Mouse (Mus musculus) gastrocnemius, postnatal 14 days (tissue): ENCODE results near the gene Commd9. TPM values are rescaled to one million over a fixed set of nuclear protein-coding genes. Genes with fewer than 3 reads are reported as not detected.

Experiments
- DNase-seq: peaks from one replicate; pipeline ENCODE4 v3.0.0; 2021; ENCODE audit warnings: mixed read lengths
- intact Hi-C: fragments of 180-260 bp; cut with DNase I; formaldehyde crosslinking; loops from one replicate; pipeline ENCODE4 v1.15.1; 2025; ENCODE audit warnings: low total_unique reads
- long read RNA-seq, 2 experiments: library from polyadenylated mRNA; stranded (forward); transcript quantifications; one replicate each; pipeline ENCODE4 v2.0.0; 2021
- total RNA-seq, 2 experiments: library from RNA; stranded (reverse); gene quantifications; 2 replicates each; pipeline ENCODE4 v1.2.3; 2021

Gene Commd9
- 10 to 100 TPM; 28.6 to 29.4 TPM for total RNA-seq
- long read RNA-seq, experiment 1, transcript Commd9-201 (6 exons, 1,191 nt), result major isoform, 36 of 39 reads
- long read RNA-seq, experiment 1, partial matches to known transcripts, result 1 of 39 reads
- long read RNA-seq, experiment 1, other reads (novel, unspliced or antisense), result 2 of 39 reads
- long read RNA-seq, experiment 2, transcript Commd9-201 (6 exons, 1,191 nt), result major isoform, 48 of 52 reads
- long read RNA-seq, experiment 2, partial matches to known transcripts, result 3 of 52 reads
- long read RNA-seq, experiment 2, other reads (novel, unspliced or antisense), result 1 of 52 reads

DNA sequence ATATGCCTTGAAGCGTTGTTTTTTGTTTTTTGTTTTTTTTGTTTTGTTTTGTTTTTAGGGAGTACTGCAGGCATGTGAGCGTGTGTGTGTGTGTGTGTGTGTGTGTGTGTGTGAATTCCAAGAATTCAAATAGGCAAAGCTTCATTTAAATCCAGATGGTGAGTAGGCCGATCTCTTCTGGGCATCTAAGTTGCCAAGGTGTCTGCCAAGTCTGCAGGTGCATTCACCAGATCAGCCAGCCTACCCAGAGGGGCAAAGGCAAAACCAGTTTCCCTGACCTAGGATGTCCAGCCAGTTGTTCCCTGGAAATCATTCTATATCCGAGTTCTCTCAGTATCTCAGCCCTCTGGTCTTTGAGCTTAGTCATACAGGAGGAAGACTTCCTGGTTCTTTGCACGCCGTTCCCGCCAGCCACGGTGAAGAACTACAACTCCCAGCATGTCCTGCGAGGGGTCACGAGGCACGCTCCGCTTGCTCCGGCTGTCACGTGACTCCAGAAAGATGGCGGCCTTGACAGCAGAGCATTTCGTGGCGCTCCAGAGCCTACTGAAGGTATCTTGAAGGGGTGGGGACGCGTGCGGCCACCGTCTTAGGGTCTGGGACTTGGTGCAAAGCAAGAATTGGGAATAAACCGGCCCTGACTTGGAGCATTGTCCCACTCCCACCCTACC is at the start of gene Commd9:
Commd9 (plus strand) TSS at position 480 of the 671 bp plus-strand sequence.
- intact Hi-C loops, result no loop called here

DNA sequence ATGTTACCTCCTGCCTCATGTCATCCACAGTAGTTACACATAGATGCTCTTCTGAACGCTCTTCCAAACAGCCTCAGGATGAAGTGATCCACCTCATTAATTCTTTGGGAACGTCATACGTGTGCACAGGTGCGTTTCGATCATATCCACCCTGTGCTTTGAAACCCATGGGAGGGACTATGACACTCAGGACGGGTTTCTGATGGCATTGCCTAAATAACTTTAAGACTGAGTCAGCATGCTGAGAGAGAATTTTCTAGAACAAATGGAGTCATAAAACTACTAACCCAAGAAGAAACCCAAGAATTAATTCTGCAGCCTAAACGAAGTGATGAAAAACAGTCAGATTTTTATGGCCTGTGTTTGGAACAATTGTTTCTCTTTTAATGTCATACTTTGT is 43.3 kb upstream of the Commd9 start:
- intact Hi-C loops, result no loop called here
- DNase-seq, result no peak

More for the DNA sequence above, at the start of gene Commd9:
- DNase-seq, result peak; percentile 93

DNA sequence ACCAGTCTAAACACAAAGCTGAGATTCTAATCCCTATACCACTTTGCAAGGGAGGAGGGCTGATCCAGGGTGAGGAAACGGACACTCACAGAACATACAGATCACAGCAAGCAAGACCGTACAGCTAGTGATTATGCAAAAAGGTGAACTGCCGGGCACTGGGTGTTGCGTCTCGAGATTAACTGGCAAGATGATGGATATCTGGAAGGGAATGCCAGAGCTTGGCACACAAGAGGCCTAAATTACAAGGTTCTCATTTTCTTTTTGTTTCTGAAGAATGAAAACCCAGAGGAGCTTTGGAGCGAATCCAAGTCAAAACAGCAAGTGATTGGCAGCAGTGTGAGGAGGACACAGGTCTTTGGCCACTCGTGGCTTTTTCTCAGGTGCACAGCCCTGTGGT is 31.3 kb upstream of the Commd9 start:
- no peak for DNase-seq
- intact Hi-C loops, result no loop called here

DNA sequence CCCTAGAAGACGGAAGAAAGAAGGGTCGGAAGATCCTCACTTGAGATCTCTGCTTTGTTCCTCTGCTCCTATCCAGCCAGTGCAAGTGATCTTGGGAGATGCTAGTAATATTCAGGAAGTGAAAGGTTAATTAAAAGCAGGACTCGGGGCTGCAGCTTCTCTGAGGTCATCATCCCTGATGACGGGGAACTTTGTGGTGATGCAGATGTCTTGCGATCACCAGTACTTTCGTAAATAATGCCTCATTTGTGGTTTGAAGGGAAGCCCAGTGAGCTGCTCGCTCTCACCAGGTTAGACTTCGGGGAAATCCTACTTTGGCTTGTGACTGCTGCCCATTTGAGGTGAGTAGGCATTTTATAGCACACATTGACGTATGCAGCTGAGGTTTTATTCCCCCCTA is 29.9 kb upstream of the Commd9 start:
- no peak for DNase-seq
- intact Hi-C loops, result no loop called here

DNA sequence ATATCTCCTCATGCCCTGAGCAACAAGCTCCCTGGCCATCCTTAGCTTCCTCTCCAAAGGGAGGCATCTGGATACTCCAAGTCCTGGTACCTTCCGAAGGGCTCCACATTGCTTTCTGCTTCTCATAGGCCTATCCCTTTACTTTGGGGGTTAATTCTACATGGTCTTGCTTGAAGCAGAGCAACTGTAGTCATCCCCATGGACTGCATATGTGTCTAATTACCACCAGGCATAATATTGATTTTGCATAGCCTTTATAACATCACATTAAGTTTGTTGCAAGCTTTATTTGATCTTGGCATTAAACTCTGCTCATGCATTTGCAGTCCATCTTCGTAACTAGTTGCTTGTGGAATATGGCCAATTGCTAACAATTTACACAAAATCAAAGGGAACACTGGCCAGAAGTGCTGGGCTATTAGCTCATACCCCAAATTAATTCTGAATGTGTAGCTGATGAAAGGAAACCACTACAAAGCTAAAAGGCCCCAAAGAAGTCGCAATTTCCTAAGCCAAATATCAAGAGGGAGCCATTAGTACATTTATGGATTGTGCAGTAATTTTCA is 25.0 kb upstream of the Commd9 start:
- intact Hi-C loops, result no loop called here
- DNase-seq, result no peak

DNA sequence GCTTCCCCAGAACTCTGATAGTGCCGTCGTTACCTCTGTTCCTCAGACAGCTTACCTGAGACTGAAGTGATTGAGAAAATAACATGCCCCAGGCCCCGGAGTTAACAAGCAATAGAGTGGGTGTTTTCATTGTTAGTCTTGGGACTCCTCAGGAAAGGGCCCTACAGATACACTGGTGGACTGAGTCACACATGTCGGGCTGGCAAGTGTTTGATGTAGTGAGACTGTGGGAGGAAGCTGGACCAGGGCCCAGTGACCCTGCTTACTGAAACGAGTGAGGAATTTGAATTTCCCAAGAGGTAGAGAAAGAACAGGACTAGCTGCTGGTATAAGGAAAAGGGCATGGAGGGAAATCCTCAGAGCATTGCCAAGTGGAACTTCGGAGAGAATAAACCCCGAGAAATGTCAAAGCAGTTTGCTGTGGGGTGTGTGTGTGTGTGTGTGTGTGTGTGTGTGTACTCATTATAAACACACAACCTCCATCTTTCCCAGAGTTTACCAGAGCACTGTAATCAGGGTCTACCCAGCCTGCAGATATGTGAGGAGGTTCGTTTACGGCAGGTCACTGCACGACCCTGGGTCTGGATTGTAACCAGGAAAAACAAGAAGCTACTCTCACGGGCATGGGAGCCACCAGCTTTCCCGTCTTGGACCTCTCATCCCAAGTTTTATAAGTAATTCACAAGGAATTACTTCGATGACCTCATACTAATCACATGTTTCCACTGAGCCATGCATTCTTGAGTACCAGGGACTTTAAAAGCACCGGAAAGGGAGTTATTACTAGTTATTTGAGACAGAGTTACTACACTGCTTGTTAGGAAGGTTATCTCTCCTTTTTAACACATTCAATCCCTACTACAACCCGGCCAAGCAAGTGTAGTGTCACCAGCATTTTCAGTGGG is 23.6 kb upstream of the Commd9 start:
- intact Hi-C loops, result no loop called here
- DNase-seq, result peak; percentile 22

DNA sequence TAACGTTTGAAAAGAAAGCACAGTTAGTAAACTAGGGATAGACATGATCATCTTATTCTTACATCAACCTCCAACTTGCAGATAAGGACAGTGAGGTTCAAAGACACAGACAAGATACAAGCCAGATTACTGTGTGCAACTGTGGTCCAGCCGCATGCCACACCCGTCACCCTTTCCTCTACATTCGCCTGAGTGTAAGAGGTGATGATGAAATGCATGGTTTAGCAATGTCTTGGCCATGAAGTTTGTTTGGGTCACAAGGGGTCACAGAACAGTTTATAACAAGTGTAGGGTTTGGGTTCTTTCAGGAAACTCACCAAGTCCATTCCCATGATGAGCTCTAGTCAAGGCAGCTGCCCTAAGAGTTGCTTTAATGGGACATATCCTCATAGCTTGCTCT is 17.4 kb upstream of the Commd9 start:
- intact Hi-C loops, result no loop called here
- DNase-seq, result no peak

DNA sequence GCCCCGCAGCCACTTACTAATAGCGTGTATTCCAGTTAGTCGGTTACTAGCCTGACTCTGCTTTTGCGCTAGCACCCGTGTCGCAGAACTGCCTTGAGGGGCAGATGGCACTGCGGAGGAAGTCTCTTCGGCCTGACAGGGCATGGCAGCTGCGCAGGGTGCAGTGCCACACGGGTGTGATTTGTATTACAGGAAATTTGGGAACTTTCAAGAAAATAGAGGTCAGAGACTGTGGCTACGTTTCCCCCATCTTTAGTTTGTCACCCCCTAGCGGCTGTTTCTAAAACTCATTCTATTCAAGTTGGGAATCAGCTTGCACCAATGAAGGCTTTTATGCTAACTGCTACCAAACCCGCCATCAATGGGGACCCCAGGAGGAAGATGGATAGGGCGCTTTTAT is 14.9 kb upstream of the Commd9 start:
- no peak for DNase-seq
- intact Hi-C loops, result loop anchor here (5.0 kb wide), 2 partner anchors 154 to 174 kb away; no protein-coding TSS in a partner anchor

DNA sequence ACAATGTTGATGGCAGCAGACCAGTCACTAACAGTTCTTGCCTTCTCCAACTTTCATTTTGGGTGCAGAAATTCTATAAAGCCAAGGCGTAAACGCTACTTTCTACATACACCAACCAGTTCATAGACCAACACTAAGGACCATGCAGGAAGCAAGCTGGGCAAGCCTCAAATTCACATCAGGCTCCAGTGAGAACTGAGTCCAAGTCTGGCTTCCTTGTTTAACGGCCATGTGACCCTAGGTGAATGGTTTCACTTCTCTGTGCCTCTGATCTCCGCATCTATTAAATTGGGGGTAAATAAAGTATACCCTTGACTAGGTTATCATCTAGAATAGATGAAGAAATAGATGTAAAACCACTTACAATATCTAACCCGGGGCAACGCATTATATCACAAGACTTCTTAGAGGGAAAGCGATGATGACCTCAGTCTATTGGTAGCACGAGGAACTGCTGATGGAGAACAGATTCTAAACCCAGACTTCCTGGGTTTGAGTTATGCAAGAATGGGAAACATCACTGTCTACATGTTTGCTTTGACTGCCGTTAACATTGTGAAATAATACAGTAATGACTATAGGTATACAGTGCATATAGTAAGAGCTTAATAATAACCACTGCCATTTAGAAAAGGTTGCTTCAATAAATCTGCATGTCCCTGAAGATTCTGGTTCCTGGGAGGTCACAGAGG is 4.4 kb upstream of the Commd9 start:
- intact Hi-C loops, result no loop called here
- no peak for DNase-seq

DNA sequence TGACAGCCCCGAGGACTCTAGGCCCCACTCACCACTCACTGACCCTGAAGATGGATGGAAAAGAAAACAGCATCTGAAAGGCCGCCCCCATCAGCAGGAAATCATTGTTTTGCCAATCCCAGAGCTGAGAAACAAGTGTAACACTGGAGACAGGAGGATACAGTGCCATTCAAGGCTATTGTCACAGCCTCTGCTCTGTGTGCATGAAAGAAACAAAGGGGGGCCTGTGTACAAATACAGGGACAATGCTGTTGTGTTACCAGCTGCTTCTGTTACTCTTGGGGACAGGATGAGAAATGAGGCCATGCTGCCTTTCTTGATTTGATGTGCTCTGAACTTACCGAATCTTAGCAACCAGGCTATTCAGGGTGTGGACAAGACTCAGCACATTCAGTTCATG is 3.0 kb upstream of the Commd9 start, which contains the start of gene Prr5l:
Prr5l (minus strand) TSS at position 30 of the 400 bp plus-strand sequence.
- intact Hi-C loops, result no loop called here
- no peak for DNase-seq

DNA sequence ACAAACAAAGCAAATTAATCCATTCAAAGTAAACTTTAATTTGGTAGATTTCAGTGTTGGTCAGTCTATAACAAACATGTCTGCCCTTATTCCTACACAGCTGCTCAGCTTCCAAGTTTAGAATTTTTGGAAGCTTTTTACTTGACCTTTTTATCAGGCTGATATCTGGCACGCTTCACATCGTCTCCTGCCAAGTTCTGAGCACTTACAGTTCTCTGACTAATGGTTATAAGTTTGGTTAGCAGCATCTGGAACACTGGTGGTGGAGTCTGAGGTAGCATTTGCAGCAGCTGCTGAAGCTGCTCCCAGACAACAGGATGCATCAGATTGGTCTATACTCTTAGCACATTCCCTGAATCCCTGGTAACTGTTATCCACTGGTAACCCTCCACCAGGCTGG is 1.8 kb upstream of the Commd9 start:
- intact Hi-C loops, result no loop called here
- DNase-seq, result peak; percentile 21

DNA sequence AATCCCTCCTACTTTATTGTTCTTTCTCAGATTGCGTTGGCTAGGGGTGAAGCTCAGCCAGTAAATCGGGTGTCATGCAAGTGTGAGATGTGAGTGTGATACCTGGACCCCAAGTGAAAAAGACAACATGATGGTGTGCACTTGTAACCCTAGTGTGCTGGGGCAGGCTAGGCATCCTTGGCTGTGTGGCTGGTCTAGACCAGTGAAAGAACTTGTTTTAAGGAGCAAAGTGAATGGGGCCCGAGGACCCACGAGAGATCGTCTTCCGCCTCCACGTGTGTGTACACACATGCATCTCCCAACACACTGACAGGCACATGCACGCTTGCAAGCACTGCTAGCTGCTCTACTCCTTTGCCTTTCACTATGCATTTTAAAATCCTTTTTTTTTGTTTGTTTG is 2.8 kb downstream of the Commd9 start:
- intact Hi-C loops, result no loop called here
- no peak for DNase-seq

DNA sequence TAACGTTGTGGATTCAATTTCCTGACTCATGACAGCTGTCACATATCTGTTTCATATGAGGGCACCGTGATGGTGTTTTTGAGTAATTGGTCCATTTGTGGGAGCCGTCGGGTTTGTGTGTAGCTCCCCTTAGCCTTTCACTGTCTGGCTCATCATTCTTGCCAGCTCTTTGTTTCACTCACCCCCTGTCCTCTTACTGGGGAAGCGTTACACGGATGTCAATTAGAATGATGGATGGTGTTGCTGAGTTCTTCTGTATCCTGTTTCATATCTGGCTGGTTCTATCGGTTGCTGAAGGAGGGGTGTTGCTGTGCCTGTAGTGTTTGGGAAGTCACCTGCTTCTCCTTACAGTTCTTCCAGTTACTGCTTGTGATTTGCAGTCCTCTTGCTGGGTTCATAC is 5.1 kb downstream of the Commd9 start:
- intact Hi-C loops, result no loop called here
- DNase-seq, result no peak

DNA sequence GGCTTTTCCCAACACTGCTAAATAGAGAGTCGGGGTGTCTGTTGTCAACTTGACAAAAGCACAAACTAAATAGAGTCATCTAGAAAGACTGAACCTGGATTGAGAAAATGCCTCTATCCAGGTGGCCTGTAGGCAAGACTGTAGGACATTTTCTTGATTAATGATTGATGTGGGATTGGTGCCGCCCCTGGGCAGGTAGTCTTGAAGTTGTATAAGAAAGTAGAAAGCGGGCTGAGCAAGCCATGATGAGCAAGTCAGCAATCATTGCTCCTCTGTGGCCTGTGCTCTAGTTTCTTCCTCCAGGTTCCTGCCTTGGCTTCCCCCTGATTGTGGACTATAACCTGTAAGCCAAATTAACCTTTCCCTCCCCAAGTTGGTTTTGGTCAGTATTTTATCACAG is 8.1 kb downstream of the Commd9 start:
- DNase-seq, result no peak
- intact Hi-C loops, result no loop called here

DNA sequence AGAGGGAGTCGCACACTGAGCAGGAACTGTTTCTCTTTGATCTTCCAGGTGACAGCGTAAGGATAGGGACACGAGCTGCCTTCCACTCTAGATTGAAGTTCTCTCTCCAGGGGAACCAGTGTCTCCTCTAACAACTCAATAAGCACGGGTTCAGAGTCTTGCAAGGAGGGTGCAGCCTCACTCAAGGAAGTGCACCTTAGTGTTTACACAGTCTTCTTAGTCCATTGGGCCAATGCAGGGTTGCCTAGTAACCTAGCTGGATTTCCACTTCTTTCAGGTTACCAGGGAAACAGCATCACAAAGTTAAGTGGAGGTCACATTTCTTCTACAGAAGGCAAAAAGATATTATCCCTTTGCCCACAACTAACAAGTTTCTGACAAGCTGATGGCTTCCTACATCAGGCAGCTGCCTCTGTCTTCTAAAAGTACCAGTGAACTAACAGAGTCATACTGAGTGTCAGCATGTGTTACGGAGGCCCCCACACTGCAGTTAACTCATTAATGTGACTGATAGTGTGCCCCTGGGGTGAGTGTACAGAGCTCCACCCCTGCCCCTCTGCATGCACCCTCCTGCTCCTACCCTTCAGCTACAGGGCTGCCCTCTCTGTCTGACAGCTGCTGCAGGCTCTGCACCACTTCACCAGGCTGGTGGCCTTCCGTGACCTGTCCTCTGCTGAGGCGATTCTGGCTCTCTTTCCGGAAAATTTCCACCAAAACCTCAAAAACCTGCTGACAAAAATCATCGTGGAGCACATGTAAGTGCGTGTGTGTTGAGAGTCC is 10.6 kb downstream of the Commd9 start:
- DNase-seq, result no peak
- intact Hi-C loops, result no loop called here

DNA sequence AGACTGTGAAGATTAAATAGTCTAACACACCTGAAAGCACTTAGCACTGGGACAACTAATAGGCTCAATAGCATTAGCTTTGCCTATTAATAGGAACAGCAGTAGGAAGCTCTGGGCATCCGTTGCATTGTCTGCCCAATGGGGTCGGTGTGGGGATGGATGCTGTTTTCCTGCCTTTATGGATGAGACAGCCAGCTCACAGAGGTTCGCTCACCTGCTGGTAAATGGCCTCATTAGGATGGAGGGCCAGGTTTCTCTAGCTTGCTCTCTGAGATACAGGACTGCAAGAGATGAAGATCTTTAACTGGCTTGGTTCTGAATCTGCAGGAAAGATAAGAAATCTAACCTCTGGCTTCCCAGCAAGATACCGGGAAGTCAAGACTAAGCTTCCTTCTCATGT is 16.1 kb downstream of the Commd9 start:
- intact Hi-C loops, result loop anchor here (10.0 kb wide), 1 partner anchor 193 kb away; no protein-coding TSS in a partner anchor

DNA sequence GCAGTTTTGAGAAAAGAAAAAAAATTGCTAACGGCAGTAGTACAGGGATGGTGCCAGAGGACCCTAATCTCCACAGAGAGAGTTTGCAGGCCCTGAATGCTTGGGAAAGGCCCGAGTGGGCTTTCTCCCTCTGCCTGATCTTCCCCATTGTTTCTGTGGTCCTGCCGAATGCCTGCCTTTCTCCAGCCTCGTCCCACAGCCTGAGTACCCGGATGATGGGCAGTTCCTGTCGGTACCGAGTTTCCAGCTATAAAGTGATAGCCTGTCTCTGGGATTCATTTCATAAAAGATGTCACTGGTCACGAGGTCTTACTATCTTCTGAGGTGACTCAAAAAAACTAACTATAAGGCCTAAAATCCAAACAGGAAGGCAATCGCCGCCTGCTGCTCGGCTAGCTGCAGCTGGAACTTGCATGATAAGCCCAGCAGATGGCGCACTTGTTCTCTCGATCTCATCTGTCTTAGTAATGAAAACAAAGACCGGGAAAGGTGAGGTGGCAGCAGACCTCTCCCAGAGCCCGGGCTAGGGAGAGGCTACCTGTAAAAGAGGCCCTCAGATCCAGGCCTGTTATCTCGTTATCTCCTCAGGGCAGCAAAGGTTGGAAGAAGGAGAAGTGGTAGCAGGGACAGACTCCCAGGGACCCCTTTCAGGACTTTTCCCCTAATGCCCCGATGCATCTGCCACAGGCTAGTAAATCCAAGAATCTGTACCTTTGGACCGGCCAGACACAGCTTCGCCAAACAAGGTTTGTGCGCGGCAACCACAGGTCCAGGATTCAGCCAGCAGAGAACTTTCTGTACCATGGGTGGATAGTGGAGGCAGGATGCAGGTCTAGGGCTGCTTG is 19.7 kb downstream of the Commd9 start:
- intact Hi-C loops, result loop anchor here (5.0 to 10.0 kb wide), 3 partner anchors 122 to 547 kb away; partner anchors contain the start of gene Fjx1
- peak; percentile 71 for DNase-seq

More for the DNA sequence above, 16.1 kb downstream of the Commd9 start:
- no peak for DNase-seq

DNA sequence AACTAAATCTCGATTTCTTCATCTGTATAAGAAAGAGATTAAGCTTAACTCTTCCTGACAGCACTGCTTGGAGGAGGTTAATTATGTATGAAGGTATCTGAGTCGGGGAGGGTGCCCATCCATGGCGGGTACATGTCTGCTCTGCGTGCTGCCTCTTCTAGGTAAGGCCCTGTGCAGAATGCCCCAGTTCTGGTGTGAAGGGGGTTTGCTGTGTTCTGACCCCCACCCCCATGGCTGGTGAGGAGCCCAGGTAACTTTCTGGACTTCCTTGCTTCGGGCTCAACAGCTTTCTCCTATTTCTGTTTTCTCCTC is 20.3 kb downstream of the Commd9 start:
- no peak for DNase-seq
- intact Hi-C loops, result loop anchor here (5.0 to 10.0 kb wide), 3 partner anchors 121 to 546 kb away; partner anchors contain the start of gene Fjx1
